In genomic region chr2:121642934-121643333, GRCm38 (mm10) we compare ENCODE assay signal across 27 mouse cellular contexts.
DNase-seq lines count a peak whose midpoint lies in the region; ATAC-seq and TF ChIP-seq lines count a peak whose summit lies in the region.
"Had no signal": no experiment of that assay in that cellular context is flagged by ENCODE, and none has a peak within 500 bp of the region (broad histone marks: within the 10 kb centered on the region; RNA-seq: fewer than 3 reads in every experiment).

No protein-coding gene starts in this region.

- no peak for ATAC-seq in hindbrain, embryonic 16.5 days
- ATAC-seq: intestine, embryonic 16.5 days had no signal

- no peaks in the 10 kb centered on the region for H3K36me3 ChIP-seq in hindbrain, embryonic 10.5 days
- H3K36me3 ChIP-seq in hindbrain, embryonic 16.5 days (ENCODE audit: control insufficient read depth, insufficient read depth, low read length) = no peaks in the 10 kb centered on the region
- no peaks in the 10 kb centered on the region for H3K36me3 ChIP-seq in E14TG2a.4 (ENCODE audit: insufficient read depth, low read length)
- H3K36me3 ChIP-seq: embryonic facial prominence, embryonic 15.5 days; midbrain, embryonic 10.5 days; stomach, embryonic 15.5 days had no signal

- peak overlapping the region; percentile 21; the same call in 1 of the 2 replicates for H3K4me3 ChIP-seq in hindbrain, embryonic 10.5 days
- no peak overlapping the region for H3K4me3 ChIP-seq in hindbrain, embryonic 16.5 days (ENCODE audit: low read length)
- peak overlapping the region; percentile 8; the same call in 1 of the 2 replicates for H3K4me3 ChIP-seq in E14TG2a.4 (replicated peaks; ENCODE audit: low read length)
- H3K4me3 ChIP-seq: embryonic facial prominence, embryonic 15.5 days; midbrain, embryonic 10.5 days; myocyte; stomach, embryonic 15.5 days had no signal

- DNase-seq in embryo, embryonic 10 days (ENCODE audit: low spot score) = peak; percentile 12
- DNase-seq in embryo, embryonic 9.5 days (ENCODE audit: extremely low spot score) = no peak
- no peak for DNase-seq in hindbrain, embryonic 10.5 days (ENCODE audit: low spot score)
- DNase-seq in ZHBTc4 (ENCODE audit: low read depth, low spot score) = peak; percentile 94
- no peak for DNase-seq in kidney, postnatal 14 days
- no peak for DNase-seq in kidney, adult 8-10 months
- DNase-seq: adrenal gland, adult 8-10 months; cerebellum, adult 8-10 months; cerebellum, postnatal 25 days; embryo, embryonic 11 days; gastrocnemius, postnatal 25 days; heart, adult 11 months; kidney, adult 9 months; kidney, postnatal 10 days; layer of hippocampus, adult 9-11 months; liver; lung, adult 2 months had no signal

- H3K27me3 ChIP-seq in hindbrain, embryonic 10.5 days (ENCODE audit: insufficient read depth, poor library complexity, severe bottlenecking) = no peaks in the 10 kb centered on the region
- H3K27me3 ChIP-seq in hindbrain, embryonic 16.5 days (replicated peaks; ENCODE audit: control insufficient read depth, insufficient read depth, low read length) = no peaks in the 10 kb centered on the region
- peaks cover 46% of the 10 kb centered on the region for H3K27me3 ChIP-seq in E14TG2a.4 (ENCODE audit: insufficient read depth, low read length)
- H3K27me3 ChIP-seq: CH12.LX; embryonic facial prominence, embryonic 15.5 days; stomach, embryonic 15.5 days had no signal

- no peaks in the 10 kb centered on the region for H3K9me3 ChIP-seq in hindbrain, embryonic 10.5 days
- H3K9me3 ChIP-seq in hindbrain, embryonic 16.5 days (ENCODE audit: control insufficient read depth, low read length) = no peaks in the 10 kb centered on the region
- peaks cover 14% of the 10 kb centered on the region for H3K9me3 ChIP-seq in E14TG2a.4 (ENCODE audit: low read length)
- H3K9me3 ChIP-seq: embryonic facial prominence, embryonic 15.5 days; midbrain, embryonic 10.5 days; stomach, embryonic 15.5 days had no signal

- peaks cover 23% of the 10 kb centered on the region for H3K4me1 ChIP-seq in hindbrain, embryonic 10.5 days (replicated peaks)
- H3K4me1 ChIP-seq in hindbrain, embryonic 16.5 days (ENCODE audit: control insufficient read depth, insufficient read depth, low read depth, low read length) = no peaks in the 10 kb centered on the region; the same call in 1 of the 2 replicates
- H3K4me1 ChIP-seq in E14TG2a.4 (replicated peaks; ENCODE audit: low read depth, low read length) = peaks cover 52% of the 10 kb centered on the region
- H3K4me1 ChIP-seq: embryonic facial prominence, embryonic 15.5 days; stomach, embryonic 15.5 days had no signal

- 32% methylated on average over 6 of the region's 6 CpGs for WGBS in hindbrain, embryonic 10.5 days
- WGBS in hindbrain, embryonic 16.5 days = 30% methylated on average over 6 of the region's 6 CpGs

- no peak overlapping the region for H3K4me2 ChIP-seq in hindbrain, embryonic 16.5 days (ENCODE audit: low read length)
- H3K4me2 ChIP-seq: embryonic facial prominence, embryonic 15.5 days; heart, embryonic 11.5 days; stomach, embryonic 15.5 days had no signal

- no peak overlapping the region for H3K9ac ChIP-seq in hindbrain, embryonic 16.5 days (ENCODE audit: low read depth, low read length)
- H3K9ac ChIP-seq: embryonic facial prominence, embryonic 15.5 days; liver, embryonic 14.5 days; stomach, embryonic 15.5 days had no signal

- H3K27ac ChIP-seq in hindbrain, embryonic 10.5 days = no peak overlapping the region
- H3K27ac ChIP-seq in hindbrain, embryonic 16.5 days (ENCODE audit: low read depth, low read length) = no peak overlapping the region
- H3K27ac ChIP-seq: embryonic facial prominence, embryonic 15.5 days; liver, embryonic 14.5 days; midbrain, embryonic 10.5 days; stomach, embryonic 15.5 days had no signal

- TF ChIP-seq CTCF in E14TG2a.4 (conservative IDR thresholded peaks at IDR 0.05; ENCODE audit: low read length) = no peak

Comparison
In these comparisons a context has a peak if more than half of its experiments do, and no peak if none do; other contexts are left out.
1. DNase-seq: peak in embryo, embryonic 10 days (single experiment) and ZHBTc4 (single experiment); none in embryo, embryonic 9.5 days (single experiment), hindbrain, embryonic 10.5 days (single experiment), kidney, postnatal 14 days (single experiment) and kidney, adult 8-10 months (0 of 2).